Mouse (Mus musculus): ENCODE measurements around the gene Rsf1.

DNA sequence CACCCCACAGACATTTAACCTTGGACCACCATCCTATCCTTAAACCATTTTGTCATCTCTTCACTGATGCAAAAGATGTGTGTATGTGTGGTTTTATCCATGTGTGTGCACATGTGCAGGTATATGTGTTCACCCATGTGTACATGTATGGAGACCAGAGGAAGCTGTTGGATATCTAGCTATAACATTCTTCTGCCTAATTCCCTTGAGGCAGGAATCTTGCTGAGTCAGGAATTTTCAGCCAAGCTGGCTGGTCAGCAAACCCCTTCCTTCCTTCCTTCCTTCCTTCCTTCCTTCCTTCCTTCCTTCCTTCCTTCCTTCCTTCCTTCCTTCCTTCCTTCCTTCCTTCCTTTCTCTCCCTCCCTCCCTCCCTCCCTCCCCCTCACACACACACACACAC, 43.7 kb downstream of the Rsf1 start:
- no peak for TF ChIP-seq CTCF (IDR thresholded peaks at IDR 0.05; ENCODE audit: low read depth)
- TF ChIP-seq EP300 (IDR thresholded peaks at IDR 0.05; ENCODE audit: low read depth), result no peak
